Mouse (Mus musculus) lung, embryonic 15.5 days (tissue): ENCODE data around the gene Mrpl33. TPM values are rescaled to one million over a fixed set of nuclear protein-coding genes. Genes with fewer than 3 reads are reported as not detected.

Experiments
- ATAC-seq: fragments of 200-750 bp; cut with Nextera tagmentation; 2 replicates; pipeline ENCODE4 v1.8.0; 2017; ENCODE audit warnings: moderate number of reproducible peaks, borderline replicate concordance; ENCODE audit not compliant: low FRiP score, low TSS enrichment; ENCODE audit errors: extremely low read depth
- H3K27ac ChIP-seq: fragments of 300-500 bp; sonication (generic); 2 replicates; pipeline ENCODE4 v1.5.1; 2015; ENCODE audit warnings: moderate library complexity, mild to moderate bottlenecking, inconsistent platforms
- H3K27me3 ChIP-seq: fragments of 300-500 bp; sonication (generic); 2 replicates; pipeline ENCODE4 v1.6.1; 2015; ENCODE audit warnings: inconsistent platforms
- H3K36me3 ChIP-seq: fragments of 300-500 bp; sonication (generic); 2 replicates; pipeline ENCODE4 v1.6.1; 2015; ENCODE audit warnings: inconsistent platforms
- H3K4me1 ChIP-seq: fragments of 300-500 bp; sonication (generic); 2 replicates; pipeline ENCODE4 v1.6.1; 2015; ENCODE audit warnings: inconsistent platforms
- H3K4me2 ChIP-seq: fragments of 300-500 bp; sonication (generic); 2 replicates; pipeline ENCODE4 v1.6.1; 2015; ENCODE audit warnings: inconsistent platforms, mild to moderate bottlenecking, moderate library complexity
- H3K4me3 ChIP-seq: fragments of 300-500 bp; sonication (generic); 2 replicates; pipeline ENCODE4 v1.5.1; 2015; ENCODE audit warnings: mild to moderate bottlenecking, inconsistent platforms
- H3K9ac ChIP-seq: fragments of 300-500 bp; sonication (generic); 2 replicates; pipeline ENCODE4 v1.6.1; 2015; ENCODE audit warnings: inconsistent platforms
- H3K9me3 ChIP-seq: fragments of 300-500 bp; sonication (generic); 2 replicates; pipeline ENCODE4 v1.6.1; 2016; ENCODE audit warnings: inconsistent platforms
- WGBS: fragments of 180-500 bp; shearing (Covaris S2); methylation state at CpG from one replicate; pipeline ENCODE4 v1.1.7; 2015; 5-methylcytosine and 5-hydroxymethylcytosine counted together
- polyA plus RNA-seq: library from polyadenylated mRNA; unstranded; fragments of >200 nt; fragmentation: Nextera tagmentation; extraction: Ambion mirVana; gene quantifications from 2 replicates; pipeline ENCODE4 v1.2.1, GENCODE M21; 2015

Gene Mrpl33
- polyA plus RNA-seq: 275 and 287 TPM in 2 replicates

- H3K4me3 ChIP-seq: peak within 1 kb of the TSS; percentile 33
- 6% methylated on average over 26 of the region's 26 CpGs for WGBS
- no peaks in the 10 kb centered on the region for H3K9me3 ChIP-seq
- peak within 1 kb of the TSS; percentile 8; the same call in 1 of the 2 replicates for H3K9ac ChIP-seq
- H3K36me3 ChIP-seq: no peaks in the 10 kb centered on the region
- H3K27ac ChIP-seq: peak within 1 kb of the TSS; percentile 71
- ATAC-seq: no peak
- H3K4me2 ChIP-seq: peak within 1 kb of the TSS; percentile 67
- H3K27me3 ChIP-seq: no peaks in the 10 kb centered on the region
- peaks cover 18% of the 10 kb centered on the region for H3K4me1 ChIP-seq
Observed at GRCm38 (mm10) chr5:31596481-31597429, at the start of gene Mrpl33. Gene Mrpl33, plus strand, starts transcription at chr5:31596935.

GRCm38 (mm10) chr5:31559401-31559800 lies 37.3 kb upstream of the Mrpl33 start:
- Histone ChIP-seq H3K36me3 (peaks cover 35% of the 10 kb centered on the region), H3K4me1 (peaks cover 4% of the 10 kb centered on the region), H3K4me3 (no peak overlapping the region), H3K9ac (no peak overlapping the region), H3K9me3 (no peaks in the 10 kb centered on the region), H3K27me3 (no peaks in the 10 kb centered on the region), H3K4me2 (no peak overlapping the region), H3K27ac (no peak overlapping the region)
- WGBS: 70% methylated on average over 1 of the region's 1 CpGs
- ATAC-seq: no peak

- Histone ChIP-seq H3K36me3 (peaks cover 27% of the 10 kb centered on the region), H3K27me3 (no peaks in the 10 kb centered on the region), H3K4me2 (no peak overlapping the region), H3K4me3 (no peak overlapping the region), H3K9ac (no peak overlapping the region), H3K27ac (no peak overlapping the region), H3K9me3 (no peaks in the 10 kb centered on the region), H3K4me1 (peaks cover 4% of the 10 kb centered on the region)
- 94% methylated on average over 2 of the region's 2 CpGs for WGBS
- no peak for ATAC-seq
Observed at GRCm38 (mm10) chr5:31560352-31560751, 36.4 kb upstream of the Mrpl33 start.

- 60% methylated on average over 7 of the region's 7 CpGs for WGBS
- H3K27me3 ChIP-seq: no peaks in the 10 kb centered on the region
- no peak overlapping the region for H3K4me3 ChIP-seq
- H3K9me3 ChIP-seq: no peaks in the 10 kb centered on the region
- no peak overlapping the region for H3K4me2 ChIP-seq
- peaks cover 4% of the 10 kb centered on the region for H3K4me1 ChIP-seq
- no peak for ATAC-seq
- H3K9ac ChIP-seq: no peak overlapping the region
- H3K36me3 ChIP-seq: peaks cover 18% of the 10 kb centered on the region
- H3K27ac ChIP-seq: peak overlapping the region; percentile 66
Observed at GRCm38 (mm10) chr5:31562036-31562666, 34.6 kb upstream of the Mrpl33 start.

- Histone ChIP-seq H3K36me3 (0 out of 2 replicates have a peak, but pooled peaks cover 9% of the 10 kb centered on the region), H3K4me2 (no peak overlapping the region; the same call in 1 of the 2 replicates), H3K9me3 (no peaks in the 10 kb centered on the region), H3K27ac (no peak overlapping the region), H3K27me3 (no peaks in the 10 kb centered on the region), H3K9ac (no peak overlapping the region), H3K4me1 (peaks cover 4% of the 10 kb centered on the region), H3K4me3 (no peak overlapping the region)
- ATAC-seq: no peak
- WGBS: 9% methylated on average over 6 of the region's 6 CpGs
Observed at GRCm38 (mm10) chr5:31563496-31563895, 33.2 kb upstream of the Mrpl33 start.

GRCm38 (mm10) chr5:31563905-31564304 lies 32.8 kb upstream of the Mrpl33 start:
- Histone ChIP-seq H3K4me3 (no peak overlapping the region), H3K9ac (no peak overlapping the region), H3K27ac (no peak overlapping the region), H3K36me3 (0 out of 2 replicates have a peak, but pooled peaks cover 9% of the 10 kb centered on the region), H3K4me2 (no peak overlapping the region; the same call in 1 of the 2 replicates), H3K27me3 (no peaks in the 10 kb centered on the region), H3K9me3 (no peaks in the 10 kb centered on the region), H3K4me1 (peaks cover 4% of the 10 kb centered on the region)
- no peak for ATAC-seq
- 37% methylated on average over 7 of the region's 7 CpGs for WGBS

GRCm38 (mm10) chr5:31564976-31565375 lies 31.8 kb upstream of the Mrpl33 start:
- H3K4me2 ChIP-seq: no peak overlapping the region
- no peak overlapping the region for H3K9ac ChIP-seq
- ATAC-seq: 0 out of 2 replicates have a peak, but pooled peaks have one; percentile 31
- no peak overlapping the region for H3K4me3 ChIP-seq
- no peak overlapping the region for H3K27ac ChIP-seq
- H3K9me3 ChIP-seq: no peaks in the 10 kb centered on the region
- peaks cover 4% of the 10 kb centered on the region for H3K4me1 ChIP-seq
- H3K27me3 ChIP-seq: no peaks in the 10 kb centered on the region
- H3K36me3 ChIP-seq: 0 out of 2 replicates have a peak, but pooled peaks cover 1% of the 10 kb centered on the region
- WGBS: 72% methylated on average over 4 of the region's 4 CpGs

- H3K9me3 ChIP-seq: no peaks in the 10 kb centered on the region
- H3K9ac ChIP-seq: no peak overlapping the region
- ATAC-seq: no peak
- no peak overlapping the region for H3K4me2 ChIP-seq
- H3K4me1 ChIP-seq: peaks cover 12% of the 10 kb centered on the region
- no peaks in the 10 kb centered on the region for H3K36me3 ChIP-seq
- H3K27ac ChIP-seq: no peak overlapping the region
- WGBS: 88% methylated on average over 7 of the region's 7 CpGs
- H3K4me3 ChIP-seq: no peak overlapping the region
- H3K27me3 ChIP-seq: no peaks in the 10 kb centered on the region
Observed at GRCm38 (mm10) chr5:31566026-31566425, 30.7 kb upstream of the Mrpl33 start.

- no peak overlapping the region for H3K4me2 ChIP-seq
- H3K4me3 ChIP-seq: no peak overlapping the region
- H3K4me1 ChIP-seq: peaks cover 16% of the 10 kb centered on the region
- ATAC-seq: no peak
- no peak overlapping the region for H3K27ac ChIP-seq
- no peaks in the 10 kb centered on the region for H3K36me3 ChIP-seq
- no peaks in the 10 kb centered on the region for H3K9me3 ChIP-seq
- H3K27me3 ChIP-seq: no peaks in the 10 kb centered on the region
- H3K9ac ChIP-seq: no peak overlapping the region
- 40% methylated on average over 3 of the region's 3 CpGs for WGBS
Observed at GRCm38 (mm10) chr5:31566457-31566856, 30.3 kb upstream of the Mrpl33 start.

GRCm38 (mm10) chr5:31567951-31568657 lies 28.6 kb upstream of the Mrpl33 start:
- H3K4me2 ChIP-seq: no peak overlapping the region
- H3K27me3 ChIP-seq: no peaks in the 10 kb centered on the region
- H3K4me3 ChIP-seq: no peak overlapping the region
- no peaks in the 10 kb centered on the region for H3K9me3 ChIP-seq
- peaks cover 18% of the 10 kb centered on the region for H3K4me1 ChIP-seq
- WGBS: 35% methylated on average over 5 of the region's 5 CpGs
- no peaks in the 10 kb centered on the region for H3K36me3 ChIP-seq
- H3K9ac ChIP-seq: no peak overlapping the region
- H3K27ac ChIP-seq: no peak overlapping the region
- ATAC-seq: no peak

- no peaks in the 10 kb centered on the region for H3K36me3 ChIP-seq
- no peaks in the 10 kb centered on the region for H3K9me3 ChIP-seq
- peak; percentile 76 for ATAC-seq
- H3K4me3 ChIP-seq: no peak overlapping the region
- H3K4me2 ChIP-seq: peak overlapping the region; percentile 43
- 15% methylated on average over 19 of the region's 20 CpGs for WGBS
- peak overlapping the region; percentile 41 for H3K27ac ChIP-seq
- 0 out of 2 replicates have a peak overlapping the region, but pooled peaks have one; percentile 12 for H3K9ac ChIP-seq
- H3K4me1 ChIP-seq: peaks cover 14% of the 10 kb centered on the region
- no peaks in the 10 kb centered on the region for H3K27me3 ChIP-seq
Observed at GRCm38 (mm10) chr5:31571023-31571608, 25.6 kb upstream of the Mrpl33 start.
